Mouse (Mus musculus) effector memory CD4-positive, alpha-beta T cell, adult 7 months (primary cell): ENCODE measurements around the gene Snrnp200. TPM values are rescaled to one million over a fixed set of nuclear protein-coding genes. Genes with fewer than 3 reads are reported as not detected.

ENCODE experiments used
- polyA plus RNA-seq: library from polyadenylated mRNA; unstranded; fragments of 100-300 nt; shearing (Covaris generic); gene quantifications from one replicate; pipeline ENCODE4 v1.2.1, GENCODE M21; 2017

Gene Snrnp200
- polyA plus RNA-seq, result 90.0 TPM

DNA sequence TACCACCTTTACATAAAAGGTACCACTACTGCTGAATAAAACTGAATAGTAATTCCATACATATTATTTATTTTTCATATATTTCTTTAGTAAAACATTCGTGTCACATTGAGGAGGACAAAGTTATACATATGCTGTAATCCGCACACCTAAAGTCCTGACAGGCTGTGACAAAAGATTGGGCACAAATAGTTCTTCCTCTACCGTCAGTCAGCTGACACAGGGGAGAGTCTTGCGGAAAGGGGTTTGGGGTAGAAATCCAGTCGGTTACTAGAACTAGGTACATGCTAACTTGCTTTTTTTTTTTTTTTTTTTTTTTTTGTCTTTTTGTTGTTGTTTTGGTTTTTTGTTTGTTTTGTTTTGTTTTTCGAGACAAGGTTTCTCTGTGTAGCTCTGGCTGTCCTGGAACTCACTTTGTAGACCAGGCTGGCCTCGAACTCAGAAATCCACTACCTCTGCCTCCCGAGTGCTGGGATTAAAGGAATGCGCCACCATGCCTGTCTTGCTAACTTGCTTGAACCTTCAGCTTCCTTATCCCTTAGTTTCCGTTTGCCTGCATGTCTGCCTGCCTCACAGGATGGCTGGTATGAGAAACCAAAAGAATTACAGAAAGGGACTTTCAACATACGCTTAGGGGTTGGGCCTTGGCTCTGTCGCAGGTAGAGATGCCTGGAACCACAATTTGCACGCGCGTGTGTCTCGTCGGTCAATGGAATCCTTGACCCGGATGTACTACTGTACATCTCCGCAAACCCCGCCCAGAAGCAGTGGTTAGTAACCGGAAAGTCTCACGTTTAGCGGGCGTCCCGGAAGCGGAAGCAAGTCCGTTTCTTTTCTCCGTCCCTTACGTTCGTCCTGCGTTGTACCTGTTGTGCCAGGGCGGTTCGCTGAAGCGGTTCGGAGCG lies at the start of gene Snrnp200, which contains the start of gene 1810024B03Rik:
Gene Snrnp200 (plus strand): TSS at position 840 of the 905 bp plus-strand sequence.
Gene 1810024B03Rik (minus strand): TSS at position 734 of the 905 bp plus-strand sequence.

DNA sequence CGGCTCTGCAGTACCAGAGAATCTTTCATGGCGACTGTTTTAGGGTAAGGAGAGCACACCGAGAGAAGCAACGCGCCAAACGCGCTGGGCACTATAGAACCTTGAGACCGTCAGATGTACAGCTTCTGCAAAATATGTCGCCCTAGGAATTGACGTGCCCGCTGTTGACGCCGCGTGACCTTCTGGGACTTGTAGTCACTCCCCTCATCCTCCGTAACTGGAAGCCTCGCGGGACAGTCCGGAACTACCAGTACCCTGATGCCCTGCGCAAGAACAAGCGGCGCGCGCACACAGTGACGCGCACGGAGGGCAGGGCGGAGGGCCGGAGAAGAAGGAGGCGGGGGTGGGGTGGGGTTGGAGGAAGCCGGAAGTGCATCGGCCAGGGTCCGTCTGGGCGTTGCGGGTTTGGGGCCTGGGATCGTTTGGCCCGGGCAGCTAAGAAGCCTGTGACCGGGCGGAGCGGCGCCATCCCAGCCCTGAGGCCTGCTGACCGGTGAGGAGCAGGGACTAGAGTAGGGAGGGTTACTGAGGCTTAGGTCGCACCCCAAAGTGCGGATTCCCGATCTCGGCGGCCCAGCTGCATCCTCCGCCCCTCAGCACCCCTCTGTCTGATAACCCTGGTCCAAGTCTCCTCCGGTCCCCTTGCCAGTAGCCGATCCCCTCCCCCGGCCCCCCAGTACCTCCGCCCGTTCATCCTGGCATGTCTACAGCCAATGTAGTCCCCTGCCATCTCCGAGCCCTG lies 39.6 kb downstream of the Snrnp200 start, which contains the start of the genes Ciao1 and Tmem127:
Gene Ciao1 (minus strand): TSS at position 225 of the 742 bp plus-strand sequence.
Gene Tmem127 (plus strand): TSS at position 317 of the 742 bp plus-strand sequence.

DNA sequence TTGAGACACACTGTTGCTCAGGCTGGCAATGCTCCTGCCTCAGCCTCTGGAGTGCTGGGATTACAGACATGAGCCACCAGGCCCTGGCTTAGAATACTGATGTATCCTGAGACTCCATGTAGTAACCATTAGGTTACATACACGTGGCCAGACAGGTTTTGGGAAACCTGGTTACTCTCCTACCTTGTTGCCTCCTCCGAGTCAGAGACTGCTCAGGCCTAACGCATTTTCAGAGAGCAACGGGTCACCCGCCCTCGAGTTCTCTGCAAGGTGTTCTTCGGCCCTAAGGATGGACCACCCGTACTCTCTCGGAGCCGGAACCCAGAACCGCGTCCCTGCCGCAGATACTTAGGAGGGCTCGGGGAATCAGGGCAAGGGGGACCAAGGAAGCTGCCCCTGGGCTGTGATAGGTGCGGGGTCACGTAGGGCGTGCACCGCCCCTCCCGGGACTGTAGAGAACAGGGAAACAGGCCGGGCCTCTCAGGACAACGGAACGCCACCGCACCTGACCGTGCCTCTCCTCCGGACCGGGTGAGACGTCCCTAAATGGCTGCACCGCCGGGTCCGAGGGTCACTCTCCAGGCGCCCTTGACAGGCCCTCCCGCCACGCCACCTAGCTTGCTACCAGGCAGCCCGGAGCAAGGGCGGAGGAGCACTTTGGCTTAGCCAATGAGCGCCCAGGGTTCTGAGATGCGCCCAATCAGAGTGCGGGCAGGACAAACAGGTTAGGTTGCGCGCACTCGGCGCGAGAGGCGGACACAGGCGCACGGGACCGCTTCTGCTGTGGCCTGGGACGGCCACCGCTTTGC lies 61.5 kb downstream of the Snrnp200 start, which contains the start of gene Stard7:
Gene Stard7 (plus strand): TSS at position 728 of the 809 bp plus-strand sequence.

Other genes with a start within 250 kb of the Snrnp200 start
- 10.9 TPM for gene Ap4e1, start 199.7 kb upstream of the Snrnp200 start, polyA plus RNA-seq
- gene Blvra, start 137.7 kb upstream of the Snrnp200 start, polyA plus RNA-seq, result 50.8 TPM
- gene Ncaph, start 74.4 kb upstream of the Snrnp200 start, polyA plus RNA-seq, result 2.9 TPM
- 3.5 TPM for gene Itpripl1, start 64.9 kb upstream of the Snrnp200 start, polyA plus RNA-seq
- gene 1810024B03Rik, start 106 bp upstream of the Snrnp200 start, polyA plus RNA-seq, result 0.59 TPM
- 59.5 TPM for gene Ciao1, start 39.4 kb downstream of the Snrnp200 start, polyA plus RNA-seq
- 31.5 TPM for gene Tmem127, start 39.5 kb downstream of the Snrnp200 start, polyA plus RNA-seq
- gene Stard7, start 61.8 kb downstream of the Snrnp200 start, polyA plus RNA-seq, result 55.0 TPM
- gene Dusp2, start 127.8 kb downstream of the Snrnp200 start, polyA plus RNA-seq, result 1,044 TPM
- gene Astl, start 130.3 kb downstream of the Snrnp200 start, polyA plus RNA-seq, result 0.32 TPM
- gene Adra2b, start 154.8 kb downstream of the Snrnp200 start, polyA plus RNA-seq, result 0.22 TPM
- 0.57 TPM for gene Gpat2, start 216.8 kb downstream of the Snrnp200 start, polyA plus RNA-seq
- gene Fahd2a, start 236.2 kb downstream of the Snrnp200 start, polyA plus RNA-seq, result 22.9 TPM